Mouse (Mus musculus) common myeloid progenitor, adult 5-6 weeks (primary cell): ENCODE measurements around the gene Wasf3. TPM values are rescaled to one million over a fixed set of nuclear protein-coding genes. Genes with fewer than 3 reads are reported as not detected.

ENCODE experiments used
- ATAC-seq: replicated peaks from 2 replicates; pipeline ENCODE4 v1.8.0; 2016; ENCODE audit warnings: low read depth, mild to moderate bottlenecking, moderate TSS enrichment, inconsistent platforms; ENCODE audit not compliant: poor library complexity, severe bottlenecking
- total RNA-seq: library from RNA; stranded (forward); fragments of 200-1000, 187-1606 nt; gene quantifications from 2 replicates; pipeline ENCODE4 v1.2.3, GENCODE M21; 2017

Wasf3 gene
- not detected in 2 replicates for total RNA-seq

GRCm38 (mm10) chr5:146384935-146385591 is at the start of gene Wasf3:
Gene Wasf3 (plus strand): TSS chr5:146384985.
- 0 out of 2 replicates have a peak, but pooled peaks have one; percentile 29 for ATAC-seq

- ATAC-seq = no peak
Measured at GRCm38 (mm10) chr5:146338064-146338463, 46.7 kb upstream of the Wasf3 start.

DNA sequence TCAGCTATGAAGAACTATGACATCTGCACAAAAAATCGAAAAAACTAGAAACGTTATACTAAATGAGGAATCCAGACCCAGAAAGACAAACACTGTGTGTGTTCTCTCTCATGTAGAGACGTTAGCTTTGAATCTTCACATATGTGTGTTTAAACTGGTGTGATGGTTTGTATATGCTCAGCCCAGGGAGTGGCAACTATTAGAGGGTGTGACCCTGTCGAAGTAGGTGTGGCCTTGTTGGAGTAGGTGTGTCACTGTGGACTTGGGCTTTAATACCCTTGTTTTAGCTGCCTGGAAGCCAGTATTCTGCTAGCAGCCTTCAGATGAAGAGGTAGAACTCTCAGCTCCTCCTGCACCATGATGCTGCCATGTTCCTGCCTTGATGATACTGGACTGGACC is 44.7 kb upstream of the Wasf3 start:
- no peak for ATAC-seq

DNA sequence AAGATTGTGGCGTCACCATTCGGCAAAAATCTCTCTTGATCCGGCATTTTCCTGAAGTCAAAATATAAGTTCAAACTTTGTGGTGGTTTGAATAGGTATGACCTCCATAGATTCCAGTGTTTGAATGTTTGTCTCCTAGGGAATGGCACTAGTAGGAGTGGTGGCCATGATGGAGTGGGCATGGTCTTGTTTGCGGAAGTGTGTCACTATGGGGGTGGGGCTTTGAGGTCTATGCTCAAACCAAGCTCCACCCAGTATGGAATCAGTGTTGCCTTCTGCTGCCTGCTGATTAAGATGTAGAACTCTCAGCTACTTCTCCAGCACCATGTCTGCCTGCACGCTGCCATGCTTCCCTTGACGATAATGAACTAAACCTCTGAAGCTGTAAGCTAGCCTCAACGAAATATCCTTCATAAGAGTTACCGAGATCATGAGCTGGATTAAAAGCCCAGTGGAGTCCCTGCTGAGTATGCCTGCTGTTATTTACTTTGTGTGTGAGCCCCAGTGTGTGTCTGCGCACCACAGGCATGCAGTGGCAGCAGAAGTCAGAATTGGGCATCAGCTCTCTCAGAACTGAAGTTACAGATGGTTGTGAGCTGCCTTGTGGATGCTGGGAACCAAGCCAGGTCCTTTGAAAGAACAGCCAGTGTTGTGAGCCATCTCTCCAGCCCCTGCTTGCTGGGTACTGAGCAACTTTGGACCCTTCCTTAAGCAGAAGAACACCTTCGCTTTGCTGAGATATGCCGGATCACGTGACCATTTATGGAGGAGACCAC is 39.7 kb upstream of the Wasf3 start:
- no peak for ATAC-seq

GRCm38 (mm10) chr5:146347081-146347480 is 37.7 kb upstream of the Wasf3 start:
- ATAC-seq = no peak

DNA sequence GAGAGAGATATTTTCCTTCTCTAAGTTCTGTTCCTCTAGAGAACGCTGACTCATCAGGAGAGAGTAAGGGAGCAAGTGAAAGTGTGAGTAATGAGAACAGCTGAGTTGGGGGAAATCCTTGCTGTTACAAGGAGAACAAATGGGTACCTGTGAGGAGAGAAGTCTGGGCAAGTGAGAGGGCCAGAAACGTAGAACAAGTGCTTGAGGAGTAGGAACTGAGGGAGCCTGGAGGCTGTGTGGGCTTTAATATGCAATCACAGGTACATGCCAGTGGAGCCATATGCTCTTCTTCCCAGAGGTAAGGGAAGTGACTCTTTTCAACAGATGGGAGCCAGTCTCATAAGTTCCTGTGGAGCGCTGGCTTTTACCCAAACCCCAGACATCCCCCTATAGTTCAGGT is 35.6 kb upstream of the Wasf3 start:
- no peak for ATAC-seq

DNA sequence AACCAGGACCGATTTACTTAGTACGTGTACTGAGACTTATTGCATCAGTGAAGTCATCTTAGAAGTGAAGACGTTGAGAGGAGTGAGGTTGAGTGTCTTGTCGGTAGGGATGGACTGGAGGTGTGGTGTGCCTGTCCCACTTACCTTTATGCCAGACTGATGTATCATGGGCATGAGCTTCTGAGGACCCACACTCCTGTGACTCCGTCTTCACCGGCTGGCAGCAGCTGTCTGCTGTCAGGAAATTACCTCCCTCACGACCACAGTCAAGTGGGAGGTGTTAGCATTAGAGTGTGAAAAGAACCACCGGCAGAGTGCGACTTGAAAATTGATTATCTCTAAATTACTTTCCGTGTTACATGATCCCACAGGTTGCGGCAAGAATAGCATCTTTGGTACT is 34.0 kb upstream of the Wasf3 start:
- no peak for ATAC-seq

DNA sequence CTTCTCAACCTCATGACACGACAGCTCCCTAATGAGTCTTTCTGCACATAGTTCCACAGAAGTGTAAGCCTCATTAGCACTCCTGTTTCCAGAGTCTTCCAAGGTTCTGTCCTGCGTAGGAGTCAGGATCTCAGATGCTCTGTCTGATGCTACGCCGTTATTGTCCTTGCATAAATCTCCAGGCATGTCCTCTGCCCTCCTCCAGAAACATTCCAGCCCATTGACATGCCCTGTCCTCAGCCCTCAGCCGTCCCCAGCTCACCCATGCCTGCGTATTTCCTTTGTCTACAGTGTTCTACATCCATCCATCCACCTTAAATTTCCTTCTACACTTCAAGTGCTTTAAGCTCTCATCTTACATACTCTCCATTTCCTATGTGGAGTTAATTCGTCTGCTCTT is 32.8 kb upstream of the Wasf3 start:
- ATAC-seq = no peak

DNA sequence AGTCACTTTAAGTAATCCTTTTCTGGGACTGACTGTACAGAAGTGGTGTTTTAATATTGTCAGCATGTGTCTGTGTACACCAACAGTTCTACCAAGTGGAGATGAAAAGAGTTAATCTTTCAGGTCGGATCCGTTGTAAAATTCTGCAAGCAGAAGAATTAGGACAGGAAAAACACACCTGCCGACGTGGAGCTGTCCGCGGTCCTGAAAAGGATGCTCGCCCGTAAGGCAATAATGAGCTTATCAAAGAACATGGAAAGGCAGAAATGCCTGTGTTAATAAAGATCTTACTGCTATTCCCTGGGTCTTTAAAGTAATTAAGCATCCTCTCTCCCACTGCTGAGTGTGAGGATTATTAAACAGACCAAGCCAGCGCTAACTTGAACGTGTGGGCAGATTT is 24.4 kb upstream of the Wasf3 start:
- ATAC-seq = no peak

DNA sequence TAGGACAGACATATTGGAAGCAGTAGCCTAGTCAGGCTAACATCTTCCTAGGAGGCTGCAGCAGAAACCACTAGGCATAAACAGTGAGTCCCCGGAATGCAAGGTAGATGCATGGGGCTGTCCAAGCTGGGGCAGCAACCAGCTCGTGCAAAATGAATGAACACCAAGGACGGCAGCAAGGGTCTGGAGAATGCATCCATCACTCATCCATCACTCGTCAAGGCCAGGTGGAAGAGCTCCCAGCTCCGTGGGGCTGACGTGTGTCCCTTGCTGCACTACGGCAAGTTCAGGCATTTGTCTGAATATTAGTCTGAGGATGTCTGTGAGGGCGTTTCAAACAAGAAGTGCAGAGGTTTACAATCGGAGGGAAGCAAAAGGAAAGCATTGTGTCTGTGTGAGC is 22.1 kb upstream of the Wasf3 start:
- no peak for ATAC-seq

GRCm38 (mm10) chr5:146368356-146368755 is 16.4 kb upstream of the Wasf3 start:
- ATAC-seq = no peak

- no peak for ATAC-seq
Measured at GRCm38 (mm10) chr5:146368971-146369370, 15.8 kb upstream of the Wasf3 start.

GRCm38 (mm10) chr5:146370794-146371193 is 14.0 kb upstream of the Wasf3 start:
- no peak for ATAC-seq

- ATAC-seq = no peak
Measured at GRCm38 (mm10) chr5:146373238-146373637, 11.5 kb upstream of the Wasf3 start.

- ATAC-seq = no peak
Measured at GRCm38 (mm10) chr5:146376601-146377000, 8.2 kb upstream of the Wasf3 start.

GRCm38 (mm10) chr5:146380041-146380440 is 4.7 kb upstream of the Wasf3 start:
- no peak for ATAC-seq

DNA sequence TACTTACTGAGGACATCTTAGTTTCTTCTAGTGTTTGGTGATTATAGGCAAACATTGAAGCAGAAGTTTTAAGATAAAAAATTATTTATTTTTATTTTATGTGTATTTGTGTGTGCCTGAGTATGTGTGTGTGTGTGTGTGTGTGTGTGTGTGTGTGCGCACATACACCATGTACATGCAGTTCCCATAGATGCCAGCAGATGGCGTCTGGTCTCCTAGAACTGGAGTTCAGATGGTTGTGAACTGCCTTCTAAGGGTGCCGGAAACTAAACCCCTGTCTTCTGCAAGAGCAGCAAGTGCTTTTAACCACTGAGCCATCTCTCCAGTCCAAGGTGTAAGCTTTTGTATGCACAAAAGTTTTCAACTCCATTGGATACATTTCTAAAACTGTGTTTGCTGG is 2.5 kb upstream of the Wasf3 start:
- no peak for ATAC-seq

GRCm38 (mm10) chr5:146383401-146383800 is 1.4 kb upstream of the Wasf3 start:
- ATAC-seq = no peak

DNA sequence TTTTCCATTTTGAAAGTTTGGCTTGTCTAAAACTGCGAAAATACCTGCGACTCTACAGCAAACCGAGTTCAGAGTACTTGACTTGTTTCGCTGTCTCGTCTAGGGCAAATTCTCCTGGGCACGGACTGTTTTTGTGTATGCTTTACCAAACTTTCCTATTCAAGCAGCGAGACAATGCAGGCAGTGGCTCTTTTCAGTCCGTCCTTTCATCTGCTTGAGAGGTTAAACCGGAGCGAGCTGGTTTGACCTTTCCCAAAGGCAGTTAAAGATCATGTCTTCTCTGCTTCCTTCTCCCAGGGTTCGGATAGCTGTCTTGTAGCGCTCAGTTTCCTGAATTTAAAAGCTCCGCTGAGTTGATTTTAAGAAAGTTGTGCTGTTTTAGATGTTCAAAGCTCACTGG is 1.2 kb downstream of the Wasf3 start:
- no peak for ATAC-seq

GRCm38 (mm10) chr5:146386906-146387305 is 2.1 kb downstream of the Wasf3 start:
- ATAC-seq = no peak

GRCm38 (mm10) chr5:146394563-146394962 is 9.8 kb downstream of the Wasf3 start:
- ATAC-seq = no peak

- no peak for ATAC-seq
Measured at GRCm38 (mm10) chr5:146397253-146397652, 12.5 kb downstream of the Wasf3 start.
